Mouse (Mus musculus) spleen, adult 18-20 months (tissue): ENCODE measurements around the gene Cyp2ab1.
"Not testable (repeated sequence)": the region's sequence is repeated elsewhere in the genome, so short reads cannot be mapped to it uniquely, and the experiment has no call there.

ENCODE experiments used
- DNase-seq, 2 experiments: peaks; one replicate each; pipeline ENCODE4 v3.0.0; 2022; ENCODE audit warnings: mixed read lengths in 2 of 2

The Cyp2ab1 gene

DNA sequence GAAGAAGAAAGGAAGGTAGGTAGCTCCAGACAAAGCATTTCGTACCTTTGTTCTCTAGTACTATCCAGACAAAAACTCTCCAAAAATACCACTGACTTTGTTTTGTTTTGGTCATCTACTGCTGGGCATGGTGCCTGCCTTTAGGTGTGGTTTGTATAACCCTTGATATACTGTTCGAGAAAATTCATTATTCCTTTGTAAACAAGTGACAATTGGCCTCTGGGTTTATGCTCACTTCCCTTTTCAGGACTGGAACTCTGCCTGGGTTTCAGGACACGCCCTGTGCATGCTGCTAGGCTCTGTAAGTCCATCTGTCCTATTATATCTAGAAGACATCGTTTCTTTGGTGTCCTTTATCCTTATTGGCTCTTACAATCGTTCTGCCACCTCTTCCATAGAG, at the start of gene Cyp2ab1:
Gene Cyp2ab1, minus strand, starts transcription at position 119 of the 400 bp plus-strand sequence.
- no peak for DNase-seq

- DNase-seq: no peak
These were observed 46.5 kb upstream of the Cyp2ab1 start for GRCm38 (mm10) chr16:20371731-20372130.

DNA sequence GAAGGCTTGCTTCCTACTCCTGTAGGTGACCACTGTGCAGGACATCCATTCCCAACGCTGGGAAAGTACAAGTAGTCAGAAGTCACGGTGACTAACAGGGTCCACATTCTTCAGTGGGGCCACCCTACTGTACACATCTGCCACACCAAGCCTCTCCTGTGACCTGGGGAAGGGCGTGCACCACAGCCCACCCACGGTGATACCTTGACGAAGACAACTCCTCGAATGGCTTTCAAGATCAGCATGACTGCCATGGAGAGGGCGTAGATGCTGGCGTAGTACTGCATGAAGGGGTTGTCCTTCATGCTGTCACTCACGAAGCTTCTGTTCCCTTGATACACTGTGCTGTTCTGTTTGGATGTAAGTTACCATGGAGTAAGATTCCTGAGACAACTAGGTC, 43.0 kb upstream of the Cyp2ab1 start:
- no peak for DNase-seq

DNA sequence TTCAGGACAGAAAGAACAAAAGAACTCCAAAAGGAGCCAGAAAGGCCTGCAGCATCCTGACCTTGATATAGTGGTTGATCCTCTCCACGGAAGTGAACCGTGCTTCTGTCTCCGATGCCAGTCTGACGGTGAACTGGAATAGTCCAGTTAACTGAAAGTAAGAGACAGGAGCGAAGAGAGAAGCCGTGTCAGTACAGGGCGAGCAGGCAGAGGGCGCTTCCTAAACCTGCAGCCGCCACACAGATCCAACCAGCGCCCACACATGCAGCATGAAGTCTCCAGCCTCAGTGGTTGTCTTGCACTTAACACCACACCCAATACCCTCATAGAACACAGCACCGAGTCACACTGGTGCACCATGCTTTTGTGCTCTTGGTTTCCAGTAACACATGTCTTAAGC, 36.9 kb upstream of the Cyp2ab1 start:
- DNase-seq: no peak

GRCm38 (mm10) chr16:20361496-20361895, 36.3 kb upstream of the Cyp2ab1 start:
- DNase-seq: not testable (repeated sequence)

DNA sequence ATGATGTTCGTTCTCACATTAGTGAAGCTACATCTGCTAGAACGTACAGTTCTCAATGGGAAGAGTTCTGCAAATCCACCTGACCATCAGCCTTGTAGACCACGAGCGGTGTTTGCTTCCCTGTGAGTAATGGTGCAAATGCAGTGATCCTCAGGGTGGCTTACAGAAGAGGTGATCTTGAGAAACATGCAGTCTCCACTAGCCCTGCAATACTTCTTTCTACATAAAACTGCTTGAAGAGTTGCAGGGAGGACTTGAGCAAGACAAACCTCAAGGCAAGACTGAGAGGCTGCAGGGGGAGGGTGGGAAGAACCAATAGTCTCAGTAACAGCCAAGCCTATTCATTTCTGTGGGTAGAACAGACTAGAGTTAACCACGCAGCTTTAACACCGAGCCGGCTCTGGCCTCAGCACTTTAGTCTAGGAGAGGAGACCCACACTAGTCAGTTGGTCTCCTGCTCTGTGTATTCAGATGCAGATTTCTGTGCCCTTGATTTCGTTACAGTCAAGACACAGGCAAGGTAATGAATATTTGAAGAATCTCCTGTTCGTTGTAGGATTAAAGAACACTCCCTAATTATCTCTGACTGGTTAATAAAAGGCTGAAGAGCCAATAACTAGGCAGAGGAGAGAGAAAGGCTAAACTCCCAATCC, 34.6 kb upstream of the Cyp2ab1 start:
- no peak for DNase-seq

DNA sequence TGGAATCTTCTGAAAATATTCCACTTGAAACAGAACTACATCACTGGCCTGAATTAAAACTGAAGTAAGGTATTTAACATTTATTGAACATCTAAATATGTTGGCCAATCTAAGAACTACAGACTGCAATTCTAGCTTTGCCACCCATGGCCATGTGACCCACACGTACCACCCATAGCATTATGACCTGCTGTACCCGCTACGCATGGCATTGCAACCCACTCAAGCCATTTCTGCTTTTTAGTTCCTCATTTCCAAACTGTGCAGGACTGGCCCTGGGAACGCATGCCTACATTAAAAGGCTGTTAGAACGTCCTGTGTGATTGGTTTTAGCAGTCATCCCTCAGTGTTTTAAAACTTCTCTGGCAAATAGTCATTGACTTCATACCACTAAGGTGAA, 32.6 kb upstream of the Cyp2ab1 start:
- no peak for DNase-seq

DNA sequence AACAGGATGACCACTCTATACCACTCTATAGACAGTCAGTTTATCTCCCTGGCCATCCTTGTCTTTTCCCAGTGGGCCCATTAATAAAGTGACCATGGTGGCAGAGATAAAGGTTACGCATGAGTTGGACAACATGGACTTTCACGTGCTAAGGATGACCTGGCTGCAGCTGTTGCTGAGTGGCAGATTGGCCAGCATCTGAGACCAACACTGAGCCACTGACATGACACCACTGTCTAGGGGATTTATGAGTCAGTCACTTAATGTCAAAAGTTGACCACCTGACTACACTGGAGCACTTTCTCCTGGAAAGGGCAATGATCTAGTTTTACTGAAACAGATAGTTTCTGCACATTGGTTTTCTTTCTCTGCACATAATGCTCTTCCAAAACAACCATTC, 29.6 kb upstream of the Cyp2ab1 start:
- DNase-seq: no peak

DNA sequence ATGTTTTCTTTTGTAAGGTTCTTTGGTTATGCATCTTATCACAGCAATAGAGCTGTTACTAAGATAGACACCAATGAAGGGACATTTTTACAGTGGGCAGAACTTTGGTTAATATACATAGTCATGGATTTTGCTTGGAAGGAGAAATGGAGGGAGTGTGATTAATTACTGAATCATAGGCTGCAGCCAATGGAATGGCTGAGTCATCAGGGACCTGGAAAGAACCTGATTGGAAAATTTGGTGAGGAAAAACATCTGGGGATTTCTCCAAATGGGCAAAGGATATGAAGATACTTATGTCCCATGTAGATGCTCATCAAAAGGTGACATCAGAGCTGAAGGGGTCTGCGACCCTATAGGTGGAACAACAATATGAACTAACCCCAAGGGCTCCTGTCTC, 28.8 kb upstream of the Cyp2ab1 start:
- no peak for DNase-seq

- DNase-seq: no peak
These were observed 20.3 kb upstream of the Cyp2ab1 start for GRCm38 (mm10) chr16:20345464-20345863.

DNA sequence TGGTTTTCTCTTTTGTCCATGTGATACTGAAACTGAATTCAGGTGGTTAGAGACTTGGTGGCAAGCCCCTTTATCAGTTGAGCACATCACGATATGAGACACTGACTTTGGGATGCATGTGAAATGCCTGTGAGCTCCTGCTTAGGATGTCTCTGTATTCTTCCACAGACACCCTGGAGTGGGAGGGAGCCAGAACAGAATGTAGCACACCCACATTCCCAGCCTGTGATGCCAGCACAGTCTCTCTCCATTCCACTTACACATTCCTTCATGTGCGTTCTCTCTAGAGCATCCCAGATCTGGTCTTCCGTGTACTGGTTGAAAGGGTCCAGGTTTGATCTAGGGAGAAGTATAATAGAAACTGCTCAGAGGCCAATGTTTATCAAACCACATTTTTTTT, 13.4 kb upstream of the Cyp2ab1 start:
- no peak for DNase-seq

DNA sequence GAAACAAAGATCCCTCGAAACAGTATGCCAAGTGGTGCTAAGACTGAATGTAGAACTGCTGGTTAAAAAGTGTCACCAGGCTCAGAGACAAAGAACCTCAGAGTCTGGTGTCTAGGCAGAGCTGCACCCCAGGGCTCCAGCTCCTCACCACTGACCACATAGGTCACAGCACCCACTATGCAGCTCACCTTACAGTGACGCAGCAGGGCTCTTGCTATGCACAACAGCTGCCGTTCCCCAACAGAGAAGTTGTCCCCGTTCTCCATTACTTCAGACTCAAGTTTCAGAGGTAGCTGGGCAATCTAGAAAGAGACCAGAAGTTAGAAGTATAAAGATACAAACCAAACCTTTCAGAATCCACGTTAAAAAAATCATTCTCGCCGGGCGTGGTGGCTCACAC, 9.7 kb upstream of the Cyp2ab1 start:
- DNase-seq: no peak

DNA sequence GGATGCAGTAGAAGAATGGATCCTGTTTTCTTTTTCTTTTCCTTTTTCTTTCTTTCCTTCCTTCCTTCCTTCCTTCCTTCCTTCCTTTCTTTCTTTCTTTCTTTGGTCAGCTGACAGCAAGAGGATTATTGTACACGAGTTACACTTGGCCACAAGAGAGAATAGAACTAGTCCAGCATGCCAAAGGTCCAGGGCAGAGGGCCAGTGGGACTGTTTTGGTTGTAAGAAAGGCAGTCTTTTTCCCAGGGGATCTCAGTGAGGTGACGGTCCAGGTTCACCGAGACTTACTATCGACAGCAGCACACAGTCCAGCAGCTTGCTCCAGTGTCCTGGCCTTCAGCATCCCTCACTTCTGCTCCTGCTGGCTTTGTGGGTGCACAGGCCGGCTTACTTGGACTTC, 3.1 kb upstream of the Cyp2ab1 start:
- DNase-seq: no peak

DNA sequence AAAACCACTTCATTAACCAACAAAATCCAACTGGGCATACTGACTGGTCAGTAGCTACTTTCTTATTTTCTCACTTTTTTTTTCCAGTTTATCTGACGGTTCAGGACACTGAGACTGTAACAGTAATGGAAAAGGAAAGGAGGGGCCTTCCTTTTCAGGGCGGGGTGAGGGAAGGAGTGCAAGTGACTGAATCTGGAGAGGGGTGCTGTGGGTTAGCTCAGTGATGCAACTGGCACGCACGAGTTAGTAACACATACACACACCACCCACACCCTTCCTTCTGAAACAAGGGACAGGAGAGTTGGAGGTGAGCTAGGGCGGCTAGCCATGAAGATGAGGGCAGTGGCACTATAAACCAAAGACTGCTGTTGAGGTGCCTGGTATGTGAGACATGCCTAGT, 1.3 kb downstream of the Cyp2ab1 start:
- DNase-seq: no peak

GRCm38 (mm10) chr16:20322274-20322673, 2.9 kb downstream of the Cyp2ab1 start:
- DNase-seq: no peak

DNA sequence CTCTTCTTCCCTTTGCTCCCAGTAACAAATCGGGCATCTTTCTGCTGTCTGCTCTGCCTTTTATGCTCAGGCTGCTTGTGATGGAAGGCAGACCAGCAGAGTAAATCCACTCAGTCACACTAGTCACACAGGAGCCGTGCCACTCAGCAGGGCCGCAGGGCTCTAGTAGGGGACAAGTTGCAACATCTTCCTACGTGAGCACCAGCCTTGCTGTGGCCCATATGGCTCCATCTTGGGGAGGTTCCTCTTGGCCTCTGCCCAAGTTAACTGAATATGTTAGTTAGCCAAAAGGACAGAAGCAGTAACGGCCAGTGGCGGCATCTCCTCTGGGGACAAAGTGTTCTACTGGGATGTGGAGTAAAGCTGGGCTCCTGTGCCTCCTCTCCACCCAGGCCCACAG, 8.4 kb downstream of the Cyp2ab1 start:
- DNase-seq: no peak

GRCm38 (mm10) chr16:20315266-20315665, 9.9 kb downstream of the Cyp2ab1 start:
- no peak for DNase-seq

- DNase-seq: no peak
These were observed 12.9 kb downstream of the Cyp2ab1 start for GRCm38 (mm10) chr16:20312272-20312671.

DNA sequence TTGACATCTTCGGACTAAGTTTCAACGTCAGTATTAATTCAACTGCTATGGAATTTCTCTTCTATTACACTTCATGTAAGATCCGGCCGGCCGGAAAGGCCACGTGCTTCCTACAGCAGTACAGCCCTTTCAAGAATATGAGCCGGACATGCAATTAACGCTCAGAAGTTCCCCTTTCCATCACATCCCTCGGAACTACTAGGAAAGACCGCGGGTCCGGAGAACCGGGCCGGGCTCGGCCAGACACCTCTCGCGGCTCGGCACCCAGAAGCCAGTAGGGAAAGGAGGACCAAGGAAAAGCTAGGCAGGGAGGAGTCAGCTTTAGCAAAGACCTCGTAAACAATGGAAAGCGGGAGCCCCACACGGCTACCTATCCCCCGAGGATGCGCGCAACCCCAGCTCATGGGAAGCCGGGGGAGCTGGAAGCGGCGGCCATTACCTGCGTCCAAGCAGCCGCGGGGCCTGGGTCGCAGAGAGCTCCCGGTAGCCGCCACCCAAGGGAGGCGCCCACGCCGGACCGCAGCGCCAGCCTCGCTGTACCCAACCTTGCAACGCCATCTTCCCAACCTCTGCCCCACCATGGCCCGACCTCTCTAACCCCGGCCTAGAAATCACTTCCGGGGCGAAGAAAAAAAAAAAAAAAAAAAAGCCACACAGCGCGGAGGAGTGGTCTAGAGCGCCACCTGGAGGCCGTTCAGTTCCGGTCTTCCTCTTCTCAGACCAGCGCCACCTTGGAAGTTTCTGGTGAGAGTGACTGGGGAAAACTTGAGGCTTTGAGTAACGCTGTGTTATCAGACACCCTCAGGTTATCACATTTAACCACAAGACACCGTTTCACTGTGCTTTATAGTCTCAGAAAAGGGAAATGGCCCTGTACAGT, 23.2 kb downstream of the Cyp2ab1 start, which contains the start of gene Parl:
Gene Parl, minus strand, starts transcription at position 618 of the 880 bp plus-strand sequence.
- peak; percentile 65 to 83 for DNase-seq

DNA sequence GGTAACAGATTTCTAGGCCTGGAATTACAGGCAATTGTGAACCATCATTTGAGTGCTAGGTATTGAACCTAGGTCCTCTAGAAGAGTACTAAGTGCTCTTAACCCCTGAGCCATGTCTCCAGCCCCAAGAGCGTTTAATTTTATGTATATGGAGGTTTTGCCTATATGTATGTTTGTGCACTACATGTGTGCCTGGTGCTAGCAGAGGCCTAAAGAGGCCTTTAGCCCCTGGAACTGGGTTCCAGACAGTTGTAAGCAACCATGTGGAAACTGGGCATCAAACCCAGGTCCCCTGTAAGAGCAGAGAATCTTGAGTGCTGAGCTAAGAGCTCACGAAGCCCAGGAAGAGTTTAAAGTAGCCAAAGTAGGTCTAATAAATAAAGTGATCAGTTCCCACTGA, 25.1 kb downstream of the Cyp2ab1 start:
- no peak for DNase-seq

GRCm38 (mm10) chr16:20280238-20280637, 45.0 kb downstream of the Cyp2ab1 start:
- DNase-seq: no peak

GRCm38 (mm10) chr16:20279395-20279794, 45.8 kb downstream of the Cyp2ab1 start:
- no peak for DNase-seq

- no peak for DNase-seq
These were observed 52.2 kb downstream of the Cyp2ab1 start for GRCm38 (mm10) chr16:20272994-20273393.

- no peak for DNase-seq
These were observed 53.9 kb downstream of the Cyp2ab1 start for GRCm38 (mm10) chr16:20271339-20271738.
